Mouse (Mus musculus) kidney, postnatal 4 days (tissue): ENCODE measurements around the gene Zbtb38.

Experiments used
- DNase-seq, 2 experiments: peaks; one replicate each; pipeline ENCODE4 v3.0.0; 2021; ENCODE audit warnings: mixed read lengths in 2 of 2

The Zbtb38 gene

GRCm38 (mm10) chr9:96713472-96714390 is 38.9 kb downstream of the Zbtb38 start:
- DNase-seq, result peak in 1 of 2 experiments; percentile 44

GRCm38 (mm10) chr9:96712758-96713471 is 39.7 kb downstream of the Zbtb38 start:
- DNase-seq, result peak; percentile 44 to 67

- DNase-seq, result no peak
Measured at GRCm38 (mm10) chr9:96712045-96712444, 40.6 kb downstream of the Zbtb38 start.

- no peak for DNase-seq
Measured at GRCm38 (mm10) chr9:96710241-96710946, 42.2 kb downstream of the Zbtb38 start.

- DNase-seq, result no peak
Measured at GRCm38 (mm10) chr9:96708905-96709304, 43.7 kb downstream of the Zbtb38 start.

GRCm38 (mm10) chr9:96707964-96708363 is 44.7 kb downstream of the Zbtb38 start:
- DNase-seq, result no peak

GRCm38 (mm10) chr9:96705576-96706285 is 46.9 kb downstream of the Zbtb38 start:
- DNase-seq, result peak; percentile 84 to 90

GRCm38 (mm10) chr9:96704935-96705334 is 47.7 kb downstream of the Zbtb38 start:
- no peak for DNase-seq

- DNase-seq, result no peak
Measured at GRCm38 (mm10) chr9:96701891-96702290, 50.7 kb downstream of the Zbtb38 start.

- DNase-seq, result no peak
Measured at GRCm38 (mm10) chr9:96699276-96700035, 53.2 kb downstream of the Zbtb38 start.

- no peak for DNase-seq
Measured at GRCm38 (mm10) chr9:96696788-96697492, 55.7 kb downstream of the Zbtb38 start.

GRCm38 (mm10) chr9:96696141-96696561 is 56.5 kb downstream of the Zbtb38 start:
- DNase-seq, result peak; percentile 25 to 42

GRCm38 (mm10) chr9:96690461-96690863 is 62.2 kb downstream of the Zbtb38 start:
- peak in 1 of 2 experiments; percentile 45 for DNase-seq

- DNase-seq, result no peak
Measured at GRCm38 (mm10) chr9:96689076-96689475, 63.6 kb downstream of the Zbtb38 start.

GRCm38 (mm10) chr9:96688194-96688875 is 64.3 kb downstream of the Zbtb38 start:
- DNase-seq, result no peak

- no peak for DNase-seq
Measured at GRCm38 (mm10) chr9:96687591-96688186, 64.9 kb downstream of the Zbtb38 start.

GRCm38 (mm10) chr9:96685600-96686084 is 67.0 kb downstream of the Zbtb38 start:
- no peak for DNase-seq

- DNase-seq, result no peak
Measured at GRCm38 (mm10) chr9:96684866-96685599, 67.6 kb downstream of the Zbtb38 start.
